ENCODE assay signal across 8 mouse cellular contexts in the genomic region with DNA sequence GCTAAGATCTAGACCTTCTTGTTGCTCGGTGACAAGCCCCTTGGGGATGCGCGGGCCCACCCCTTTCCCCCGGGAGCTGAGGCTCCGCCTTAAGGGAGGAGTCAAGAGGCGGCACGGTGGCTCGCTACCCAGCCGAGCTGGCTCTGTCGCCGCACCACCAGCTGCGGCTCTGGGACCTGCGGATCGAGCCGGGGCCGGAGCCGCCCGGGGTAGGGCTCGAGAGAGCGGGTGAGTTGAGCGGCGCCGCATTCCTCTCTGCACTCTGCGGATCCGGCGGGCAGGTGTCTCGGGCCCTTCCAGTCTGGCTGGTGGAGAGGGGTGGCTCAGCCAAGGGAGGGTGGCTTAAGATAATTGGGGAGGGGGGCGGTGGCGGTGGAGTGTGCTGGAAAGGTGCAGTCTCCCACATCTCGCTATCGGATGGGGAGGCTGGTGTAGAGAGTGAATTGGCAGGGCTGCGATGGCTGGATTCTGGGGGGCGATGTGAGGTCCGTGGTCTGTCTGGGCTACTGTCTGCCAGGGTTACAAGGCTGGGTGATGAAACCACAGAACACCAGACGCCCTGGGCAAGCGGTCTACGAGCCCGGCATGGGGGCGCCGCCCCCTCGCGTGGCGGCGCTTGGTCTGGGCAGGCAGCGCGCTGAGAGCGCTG. TPM values are rescaled to one million over a fixed set of nuclear protein-coding genes. Genes with fewer than 3 reads are reported as not detected.
A peak's percentile ranks its signal among the peaks of the same experiment; 100 is the strongest.
DNase-seq lines count a peak whose midpoint lies in the region; ATAC-seq and TF ChIP-seq lines count a peak whose summit lies in the region.
"Had no signal": no experiment of that assay in that cellular context is flagged by ENCODE, and none has a peak within 500 bp of the region (broad histone marks: within the 10 kb centered on the region; RNA-seq: fewer than 3 reads in every experiment).

No protein-coding gene starts in this region.

- WGBS in heart, adult 2 months = 2% methylated on average over 47 of the region's 47 CpGs
- under 1% methylated on average over 47 of the region's 47 CpGs for WGBS in limb, embryonic 11.5 days
- WGBS in midbrain, embryonic 11.5 days = under 1% methylated on average over 42 of the region's 47 CpGs

- H3K36me3 ChIP-seq in heart, adult 2 months (ENCODE audit: control insufficient read depth, insufficient read depth, low read length) = no peaks in the 10 kb centered on the region
- H3K36me3 ChIP-seq in limb, embryonic 11.5 days (ENCODE audit: control insufficient read depth, insufficient read depth, low read length) = no peaks in the 10 kb centered on the region
- no peaks in the 10 kb centered on the region for H3K36me3 ChIP-seq in midbrain, embryonic 11.5 days (ENCODE audit: control insufficient read depth, insufficient read depth, low read length)

- ATAC-seq in limb, embryonic 11.5 days (ENCODE audit: insufficient number of reproducible peaks, low FRiP score, low TSS enrichment, low read depth) = peak; percentile 40; the same call in 1 of the 2 replicates
- ATAC-seq in midbrain, embryonic 11.5 days (ENCODE audit: low FRiP score) = peak; percentile 87

- H3K4me3 ChIP-seq in cortical plate, adult 2 months (ENCODE audit: insufficient read depth, low read length) = peak overlapping the region; percentile 92
- peak overlapping the region; percentile 64 for H3K4me3 ChIP-seq in heart, adult 2 months
- peak overlapping the region; percentile 51 for H3K4me3 ChIP-seq in limb, embryonic 11.5 days (ENCODE audit: low read depth, low read length)
- H3K4me3 ChIP-seq in midbrain, embryonic 11.5 days (ENCODE audit: low read depth, low read length) = peak overlapping the region; percentile 57

- peak overlapping the region; percentile 76 for H3K9ac ChIP-seq in heart, adult 2 months (ENCODE audit: low read depth, low read length)
- H3K9ac ChIP-seq in limb, embryonic 11.5 days (ENCODE audit: low read length) = peak overlapping the region; percentile 48
- peak overlapping the region; percentile 66 for H3K9ac ChIP-seq in midbrain, embryonic 11.5 days (ENCODE audit: low read length)

- peaks cover 8% of the 10 kb centered on the region for H3K4me1 ChIP-seq in cortical plate, adult 2 months (ENCODE audit: control insufficient read depth, insufficient read depth, low read length)
- H3K4me1 ChIP-seq in heart, adult 2 months (ENCODE audit: control insufficient read depth, insufficient read depth, low read length) = peaks cover 3% of the 10 kb centered on the region
- peaks cover 10% of the 10 kb centered on the region for H3K4me1 ChIP-seq in limb, embryonic 11.5 days (ENCODE audit: control insufficient read depth, insufficient read depth, low read length)
- peaks cover 23% of the 10 kb centered on the region for H3K4me1 ChIP-seq in midbrain, embryonic 11.5 days (ENCODE audit: control insufficient read depth, insufficient read depth, low read length)

- H3K27ac ChIP-seq in cortical plate, adult 2 months (ENCODE audit: insufficient read depth, low read length) = peak overlapping the region; percentile 92
- H3K27ac ChIP-seq in heart, adult 2 months = peak overlapping the region; percentile 91
- H3K27ac ChIP-seq in limb, embryonic 11.5 days (replicated peaks; ENCODE audit: low read depth, low read length) = no peak overlapping the region
- H3K27ac ChIP-seq in midbrain, embryonic 11.5 days (ENCODE audit: low read depth, low read length) = no peak overlapping the region

- peak; percentile 52 for DNase-seq in WW6 (ENCODE audit: low read depth, low spot score)
- DNase-seq in heart, adult 2 months = peak; percentile 79 to 82
- DNase-seq in kidney, adult 11 months = peak; percentile 56
- DNase-seq in limb, embryonic 11.5 days (ENCODE audit: low spot score) = peak; percentile 68
- DNase-seq in midbrain, embryonic 11.5 days (ENCODE audit: low spot score, missing footprints) = peak; percentile 96
- DNase-seq in spleen, adult 18-20 months = peak; percentile 84 to 85

- no peaks in the 10 kb centered on the region for H3K9me3 ChIP-seq in limb, embryonic 11.5 days (ENCODE audit: control insufficient read depth, low read length)
- no peaks in the 10 kb centered on the region for H3K9me3 ChIP-seq in midbrain, embryonic 11.5 days (ENCODE audit: control insufficient read depth, low read length)

- no peak for TF ChIP-seq CTCF in cortical plate, adult 2 months (IDR thresholded peaks at IDR 0.05; ENCODE audit: extremely low read depth, insufficient read depth, low read length)
- no peak for TF ChIP-seq CTCF in heart, adult 2 months (IDR thresholded peaks at IDR 0.05)

- peak; percentile 88 for TF ChIP-seq POLR2A in cortical plate, adult 2 months (IDR thresholded peaks at IDR 0.05; ENCODE audit: extremely low read depth, insufficient read depth, low read length)
- peak; percentile 72 for TF ChIP-seq POLR2A in heart, adult 2 months (IDR thresholded peaks at IDR 0.05; ENCODE audit: insufficient read depth, low read depth, low read length)

- no peaks in the 10 kb centered on the region for H3K79me2 ChIP-seq in heart, adult 2 months (replicated peaks; ENCODE audit: control insufficient read depth, insufficient read depth, low read length)

- no peak for TF ChIP-seq EP300 in heart, adult 2 months (IDR thresholded peaks at IDR 0.05; ENCODE audit: insufficient read depth, low read depth, low read length)

- H3K4me2 ChIP-seq in limb, embryonic 11.5 days (ENCODE audit: low read depth, severe bottlenecking) = peak overlapping the region; percentile 96
- peak overlapping the region; percentile 99 for H3K4me2 ChIP-seq in midbrain, embryonic 11.5 days

- intact Hi-C loops in heart, adult 2 months (cut with DNase I) = loop anchor here (2.0 kb wide), 1 partner anchor 14 kb away; no protein-coding TSS in a partner anchor

- H3K27me3 ChIP-seq in heart, adult 2 months (ENCODE audit: control insufficient read depth, insufficient read depth, low read length) = no peaks in the 10 kb centered on the region; the same call in 1 of the 2 replicates
- peaks cover 43% of the 10 kb centered on the region for H3K27me3 ChIP-seq in limb, embryonic 11.5 days (ENCODE audit: control insufficient read depth, insufficient read depth, low read length)
- peaks cover 21% of the 10 kb centered on the region for H3K27me3 ChIP-seq in midbrain, embryonic 11.5 days (ENCODE audit: control insufficient read depth, insufficient read depth, low read length)

RNA-seq across cellular contexts. Expression of a gene that starts 1.9 kb away (rescaled TPM):
- polyA plus RNA-seq in cortical plate, adult 2 months (2012; rRNA removed) = 51.5 and 55.4 TPM in 2 replicates
- total RNA-seq in heart, adult 2 months (2021) = 10 to 100 TPM; 10.4 to 12.3 TPM
- 3.3 and 5.3 TPM in 2 replicates for polyA plus RNA-seq in heart, adult 2 months (2012; rRNA removed)
- 4.1 and 4.6 TPM in 2 replicates for polyA plus RNA-seq in limb, embryonic 11.5 days (2014; fragmentation: Nextera tagmentation; extraction: Ambion mirVana)
- polyA plus RNA-seq in midbrain, embryonic 11.5 days (2014; fragmentation: Nextera tagmentation; extraction: Ambion mirVana) = 3.2 and 3.3 TPM in 2 replicates

RNA-seq across cellular contexts. Expression of a gene that starts 42.5 kb away (rescaled TPM):
- 6.9 and 7.4 TPM in 2 replicates for polyA plus RNA-seq in cortical plate, adult 2 months (2012; rRNA removed)
- total RNA-seq in heart, adult 2 months (2021) = 1 to 10 TPM; 4.8 to 6.4 TPM
- polyA plus RNA-seq in heart, adult 2 months (2012; rRNA removed) = 2.9 and 3.5 TPM in 2 replicates
- 16.4 and 20.6 TPM in 2 replicates for polyA plus RNA-seq in limb, embryonic 11.5 days (2014; fragmentation: Nextera tagmentation; extraction: Ambion mirVana)
- 15.3 and 16.0 TPM in 2 replicates for polyA plus RNA-seq in midbrain, embryonic 11.5 days (2014; fragmentation: Nextera tagmentation; extraction: Ambion mirVana)

RNA-seq across cellular contexts. Expression of a gene that starts 56.6 kb away (rescaled TPM):
- 73.8 and 87.3 TPM in 2 replicates for polyA plus RNA-seq in cortical plate, adult 2 months (2012; rRNA removed)
- total RNA-seq in heart, adult 2 months (2021) = not detected
- polyA plus RNA-seq in heart, adult 2 months (2012; rRNA removed) = not detected in 2 replicates
- polyA plus RNA-seq in limb, embryonic 11.5 days (2014; fragmentation: Nextera tagmentation; extraction: Ambion mirVana) = not detected in 2 replicates
- 1.9 and 2.3 TPM in 2 replicates for polyA plus RNA-seq in midbrain, embryonic 11.5 days (2014; fragmentation: Nextera tagmentation; extraction: Ambion mirVana)
- total RNA-seq: gastrocnemius, postnatal 4 days had no signal

Comparison
In these comparisons a context has a peak if more than half of its experiments do, and no peak if none do; other contexts are left out.
1. H3K27ac ChIP-seq: peak in cortical plate, adult 2 months (single experiment) and heart, adult 2 months (single experiment); none in limb, embryonic 11.5 days (single experiment) and midbrain, embryonic 11.5 days (single experiment).
2. RNA of a gene that starts 56.6 kb away (polyA plus RNA-seq): 73.8 to 87.3 TPM in cortical plate, adult 2 months; 1.9 to 2.3 TPM in midbrain, embryonic 11.5 days, not detected in heart, adult 2 months and not detected in limb, embryonic 11.5 days; every median in the first group is over 10 times any median in the second.
3. Peak in every context shown above with its lines, with median percentiles within 50 percentile points of each other: DNase-seq, H3K4me3 ChIP-seq and H3K9ac ChIP-seq.